Mouse (Mus musculus) CH12.LX (cell line): ENCODE results near the gene Zfp184. TPM values are rescaled to one million over a fixed set of nuclear protein-coding genes. Genes with fewer than 3 reads are reported as not detected.

Experiments used
- DNase-seq: peaks from one replicate; pipeline ENCODE4 v3.0.0-alpha.2; 2013; ENCODE audit errors: extremely low read depth
- H3K27ac ChIP-seq: 2 replicates; pipeline ENCODE4 v1.5.1; 2012; ENCODE audit warnings: low read depth, mild to moderate bottlenecking, control low read depth, moderate library complexity; ENCODE audit not compliant: insufficient read depth
- H3K27me3 ChIP-seq: replicated peaks from 2 replicates; pipeline ENCODE3; 2012; ENCODE audit warnings: inconsistent platforms
- H3K36me3 ChIP-seq, 2 experiments: replicated peaks in 1 of 2; 2 replicates each; pipeline versions ENCODE3 to v1.6.1; 2012; ENCODE audit warnings: inconsistent platforms in 1 of 2, low read length in 1 of 2, mild to moderate bottlenecking in 1 of 2, mixed read lengths in 1 of 2, moderate library complexity in 1 of 2; ENCODE audit not compliant: control insufficient read depth in 1 of 2, insufficient read depth in 1 of 2
- H3K4me1 ChIP-seq, 2 experiments: 2 replicates each; pipeline ENCODE4 v1.6.1; 2012; ENCODE audit warnings: inconsistent platforms in 1 of 2, moderate library complexity in 1 of 2; ENCODE audit not compliant: insufficient read depth in 2 of 2, control insufficient read depth in 1 of 2
- H3K4me2 ChIP-seq: 2 replicates; pipeline ENCODE4 v1.6.1; 2012; ENCODE audit warnings: low read depth, mild to moderate bottlenecking, control low read depth; ENCODE audit not compliant: poor library complexity, insufficient read depth, severe bottlenecking
- H3K4me3 ChIP-seq, 3 experiments: fragments of 150-350 bp in 1 of 3; sonication (generic) in 1 of 3; replicated peaks in 1 of 3; 2 replicates each; pipeline versions ENCODE3 to v1.5.1; 2011 to 2012; ENCODE audit warnings: low read depth in 2 of 3, low read length in 2 of 3, mild to moderate bottlenecking in 2 of 3, moderate library complexity in 2 of 3, control low read depth in 1 of 3, improper control_type of control experiment in 1 of 3, inconsistent platforms in 1 of 3, mixed read lengths in 1 of 3; ENCODE audit not compliant: poor library complexity in 1 of 3
- H3K79me2 ChIP-seq: replicated peaks from 2 replicates; pipeline ENCODE4 v1.6.1; 2012; ENCODE audit warnings: mild to moderate bottlenecking, moderate library complexity; ENCODE audit not compliant: control insufficient read depth, poor library complexity, insufficient read depth, severe bottlenecking; ENCODE audit errors: extremely low read depth
- H3K9ac ChIP-seq: 2 replicates; pipeline ENCODE4 v1.6.1; 2012; ENCODE audit warnings: low read depth, mild to moderate bottlenecking, control low read depth, moderate library complexity; ENCODE audit not compliant: insufficient read depth
- H3K9me3 ChIP-seq: replicated peaks from 2 replicates; pipeline ENCODE3; 2012; ENCODE audit warnings: low read length, inconsistent platforms, mixed read lengths
- CHD1 ChIP-seq: IDR thresholded peaks from 2 replicates; pipeline ENCODE4 v1.6.1; 2012; ENCODE audit warnings: low read depth, low read length, improper control_type of control experiment, inconsistent platforms
- ELF1 ChIP-seq: IDR thresholded peaks from 2 replicates; pipeline ENCODE4 v1.6.1; 2014; ENCODE audit warnings: low read depth, mild to moderate bottlenecking, inconsistent platforms, low read length, improper control_type of control experiment
- EP300 ChIP-seq: IDR thresholded peaks from 2 replicates; pipeline ENCODE4 v1.6.1; 2011; ENCODE audit warnings: low read length, improper control_type of control experiment
- ETS1 ChIP-seq: conservative IDR thresholded peaks from 2 replicates; pipeline ENCODE4 v1.6.1; 2012; ENCODE audit warnings: low read depth, mild to moderate bottlenecking, inconsistent platforms, low read length, improper control_type of control experiment, moderate library complexity
- HCFC1 ChIP-seq: IDR thresholded peaks from 2 replicates; pipeline ENCODE4 v1.6.1; 2012; ENCODE audit warnings: low read depth, mild to moderate bottlenecking, inconsistent platforms, low read length, improper control_type of control experiment
- KAT2A ChIP-seq: IDR thresholded peaks from 2 replicates; pipeline ENCODE4 v1.6.1; 2012; ENCODE audit warnings: low read length, improper control_type of control experiment, inconsistent platforms; ENCODE audit not compliant: insufficient replicate concordance
- MAFK ChIP-seq: IDR thresholded peaks from 2 replicates; pipeline ENCODE4 v1.6.1; 2011; ENCODE audit warnings: low read length, improper control_type of control experiment; ENCODE audit not compliant: insufficient replicate concordance
- MAX ChIP-seq: IDR thresholded peaks from 2 replicates; pipeline ENCODE4 v1.6.1; 2011; ENCODE audit warnings: low read length, improper control_type of control experiment
- MEF2A ChIP-seq: IDR thresholded peaks from 2 replicates; pipeline ENCODE4 v1.6.1; 2014; ENCODE audit warnings: low read depth, mild to moderate bottlenecking, inconsistent platforms, low read length, improper control_type of control experiment, borderline replicate concordance
- POLR2AphosphoS2 ChIP-seq: IDR thresholded peaks from 2 replicates; pipeline ENCODE4 v1.6.1; 2011; ENCODE audit warnings: low read depth, low read length, improper control_type of control experiment
- RAD21 ChIP-seq: IDR thresholded peaks from 2 replicates; pipeline ENCODE4 v1.6.1; 2011; ENCODE audit warnings: low read depth, mild to moderate bottlenecking, low read length, improper control_type of control experiment, moderate library complexity
- SIN3A ChIP-seq: IDR thresholded peaks from 2 replicates; pipeline ENCODE4 v1.6.1; 2012; ENCODE audit warnings: low read length, improper control_type of control experiment, inconsistent platforms
- SMC3 ChIP-seq: IDR thresholded peaks from 2 replicates; pipeline ENCODE4 v1.6.1; 2011; ENCODE audit warnings: low read depth, low read length, improper control_type of control experiment
- TBP ChIP-seq: conservative IDR thresholded peaks from 2 replicates; pipeline ENCODE4 v1.6.1; 2011; ENCODE audit warnings: low read depth, low read length, improper control_type of control experiment
- TCF12 ChIP-seq: IDR thresholded peaks from 2 replicates; pipeline ENCODE4 v1.6.1; 2014; ENCODE audit warnings: low read depth, mild to moderate bottlenecking, inconsistent platforms, low read length, improper control_type of control experiment
- UBTF ChIP-seq: IDR thresholded peaks from 2 replicates; pipeline ENCODE4 v1.6.1; 2012; ENCODE audit warnings: low read depth, mild to moderate bottlenecking, inconsistent platforms, low read length, improper control_type of control experiment, moderate library complexity
- ZC3H11A ChIP-seq: IDR thresholded peaks from 2 replicates; pipeline ENCODE4 v1.6.1; 2012; ENCODE audit warnings: low read depth, mild to moderate bottlenecking, inconsistent platforms, low read length, improper control_type of control experiment
- ZMIZ1 ChIP-seq: IDR thresholded peaks from 2 replicates; pipeline ENCODE4 v1.6.1; 2012; ENCODE audit warnings: low read depth, mild to moderate bottlenecking, inconsistent platforms, low read length, improper control_type of control experiment
- ZNF384 ChIP-seq: IDR thresholded peaks from 2 replicates; pipeline ENCODE4 v1.6.1; 2012; ENCODE audit warnings: low read depth, low read length, improper control_type of control experiment, inconsistent platforms
- dilution Hi-C: fragments of 300-500 bp; cut with MboI; formaldehyde crosslinking; loops from 2 replicates; pipeline ENCODE4 v1.14.3; 2020; ENCODE audit warnings: low sequenced_read_pairs; ENCODE audit not compliant: extremely low pct_unique_long_range_greater_than_20kb, extremely low pct_ligation_motif_present
- in situ Hi-C: fragments of 300-500 bp; cut with MboI; formaldehyde crosslinking; loops from 3 replicates; pipeline ENCODE4 v1.14.3; 2019; ENCODE audit warnings: low sequenced_read_pairs, low pct_ligation_motif_present, low pct_unique_long_range_greater_than_20kb, mixed read lengths
- polyA plus RNA-seq: library from polyadenylated mRNA; unstranded; fragments of >175 nt; gene quantifications from 2 replicates; pipeline ENCODE4 v1.2.1, GENCODE M21; 2012; ENCODE audit warnings: low read depth; ENCODE audit not compliant: insufficient read length
- total RNA-seq, 2 experiments: library from RNA; depleted of rRNA; stranded (reverse); fragments of 300-350 nt in 1 of 2; fragments of >200 nt in 1 of 2; gene quantifications; 2 replicates each; pipeline ENCODE4 v1.2.3; 2012 to 2014

Gene Zfp184
- total and polyA plus RNA-seq, 3 experiments, result 0.79 to 3.1 (median 2.0) TPM

DNA sequence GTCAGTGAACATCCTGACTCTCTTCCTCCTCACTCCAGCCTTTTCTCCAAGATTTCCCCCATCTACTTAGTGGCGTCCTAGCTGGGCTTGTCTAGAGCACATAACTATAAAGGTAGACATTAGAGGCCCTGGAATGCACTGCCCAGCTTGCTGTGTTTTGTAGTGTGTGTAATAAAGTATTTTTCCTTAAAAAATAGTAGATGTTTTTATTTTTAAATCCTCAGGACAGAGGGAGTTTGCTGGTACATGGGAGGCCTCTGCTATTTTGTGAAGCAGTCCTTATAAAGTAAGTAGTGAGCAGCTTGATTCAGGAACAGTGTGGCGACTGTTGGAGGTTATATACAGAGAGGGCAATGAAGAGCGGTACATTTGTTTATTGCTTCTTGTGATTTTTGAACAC is 63.8 kb downstream of the Zfp184 start:
- no peak for DNase-seq
- no peak for TF ChIP-seq UBTF
- TF ChIP-seq HCFC1, result no peak
- no peak for TF ChIP-seq ZC3H11A
- TF ChIP-seq POLR2AphosphoS2, result no peak
- no peak for TF ChIP-seq EP300
- TF ChIP-seq SMC3, result no peak
- no peak for TF ChIP-seq MAFK
- TF ChIP-seq MAX, result no peak
- no peak for TF ChIP-seq CHD1
- TF ChIP-seq MEF2A, result no peak
- no peak for TF ChIP-seq ETS1
- TF ChIP-seq RAD21, result no peak
- TF ChIP-seq KAT2A, result no peak
- no peak for TF ChIP-seq TCF12
- no peak for TF ChIP-seq ZNF384
- TF ChIP-seq ZMIZ1, result no peak
- TF ChIP-seq SIN3A, result no peak
- TF ChIP-seq ELF1, result no peak
- no peak for TF ChIP-seq TBP
- peaks cover 3 to 16% of the 10 kb centered on the region in 2 experiments; a peak in 3 of 4 replicates for H3K4me1 ChIP-seq
- no peak overlapping the region for H3K27ac ChIP-seq
- H3K9me3 ChIP-seq, result no peaks in the 10 kb centered on the region
- no peak overlapping the region for H3K9ac ChIP-seq
- H3K4me2 ChIP-seq, result no peak overlapping the region
- H3K27me3 ChIP-seq, result peaks cover 84% of the 10 kb centered on the region
- dilution Hi-C loops (no loop called here), in situ Hi-C loops (loop anchor here (25.0 kb wide), 1 partner anchor 596 kb away; the partner anchor contains the start of gene Zkscan3)
- no peaks in the 10 kb centered on the region for H3K36me3 ChIP-seq
- no peak overlapping the region for H3K4me3 ChIP-seq
- no peaks in the 10 kb centered on the region for H3K79me2 ChIP-seq

DNA sequence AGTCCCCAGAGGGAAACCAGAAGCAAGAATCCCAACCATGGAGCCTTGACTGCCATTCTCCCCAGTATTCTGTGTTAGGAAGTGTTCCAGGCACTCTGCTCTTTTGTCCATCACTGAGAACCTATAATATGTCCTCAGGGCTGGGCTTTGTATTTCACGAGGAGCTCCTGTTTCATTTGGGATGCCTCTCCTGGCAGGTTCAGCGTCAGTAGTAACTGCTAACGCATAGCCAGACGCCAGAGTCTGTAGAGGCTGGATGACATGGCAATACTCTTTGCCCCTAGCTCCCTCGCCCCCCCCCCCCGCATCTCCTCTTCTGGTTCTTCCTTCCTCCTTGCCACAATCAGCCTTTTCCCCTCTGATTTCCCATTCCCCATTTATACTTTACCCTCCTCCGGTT is 64.7 kb downstream of the Zfp184 start, which contains the start of gene Prss16:
Gene Prss16 (minus strand): TSS at position 101 of the 400 bp plus-strand sequence.
- no peaks in the 10 kb centered on the region for H3K36me3 ChIP-seq
- H3K4me3 ChIP-seq, result no peak within 1 kb of the TSS
- in situ Hi-C loops, result loop anchor here (25.0 kb wide), 1 partner anchor 597 kb away; the partner anchor contains the start of gene Zkscan3
- dilution Hi-C loops, result no loop called here
- H3K27me3 ChIP-seq, result peaks cover 84% of the 10 kb centered on the region
- H3K9me3 ChIP-seq, result no peaks in the 10 kb centered on the region
- TF ChIP-seq MAFK (no peak), KAT2A (no peak)
- H3K4me1 ChIP-seq, result peaks cover 3 to 16% of the 10 kb centered on the region in 2 experiments; a peak in 3 of 4 replicates
- no peak within 1 kb of the TSS for H3K27ac ChIP-seq
- DNase-seq, result no peak
- no peak within 1 kb of the TSS for H3K9ac ChIP-seq
- no peaks in the 10 kb centered on the region for H3K79me2 ChIP-seq
- H3K4me2 ChIP-seq, result no peak within 1 kb of the TSS

Other genes starting within 250 kb of the Zfp184 start
Only the 20 nearest of the 30 such genes appear.
- 1,563 and 1,639 TPM in 2 replicates for gene Hist1h2bn, start 191.0 kb upstream of the Zfp184 start, total RNA-seq (2012; rRNA removed)
- 16.5 and 24.0 TPM in 2 replicates for gene Hist1h2bn, start 191.0 kb upstream of the Zfp184 start, total RNA-seq (2014; rRNA removed)
- gene Hist1h2bn, start 191.0 kb upstream of the Zfp184 start, polyA plus RNA-seq, result 2.6 and 3.1 TPM in 2 replicates
- gene Hist1h1b, start 164.5 kb upstream of the Zfp184 start, total RNA-seq (2012; rRNA removed), result 1,032 and 1,397 TPM in 2 replicates
- gene Hist1h1b, start 164.5 kb upstream of the Zfp184 start, total RNA-seq (2014; rRNA removed), result 12.2 and 16.6 TPM in 2 replicates
- gene Hist1h1b, start 164.5 kb upstream of the Zfp184 start, polyA plus RNA-seq, result 0.71 and 1.9 TPM in 2 replicates
- gene Hist1h3i, start 161.7 kb upstream of the Zfp184 start, total RNA-seq (2012; rRNA removed), result 797 and 828 TPM in 2 replicates
- gene Hist1h3i, start 161.7 kb upstream of the Zfp184 start, total RNA-seq (2014; rRNA removed), result 7.7 and 21.2 TPM in 2 replicates
- 2.0 and 14.3 TPM in 2 replicates for gene Hist1h3i, start 161.7 kb upstream of the Zfp184 start, polyA plus RNA-seq
- 792 and 1,025 TPM in 2 replicates for gene Hist1h2an, start 157.9 kb upstream of the Zfp184 start, total RNA-seq (2012; rRNA removed)
- 3.0 and 4.7 TPM in 2 replicates for gene Hist1h2an, start 157.9 kb upstream of the Zfp184 start, total RNA-seq (2014; rRNA removed)
- 7.1 TPM in 1 of 2 replicates, not detected in the other for gene Hist1h2an, start 157.9 kb upstream of the Zfp184 start, polyA plus RNA-seq
- 476 and 510 TPM in 2 replicates for gene Hist1h2bp, start 157.6 kb upstream of the Zfp184 start, total RNA-seq (2012; rRNA removed)
- 2.7 and 3.6 TPM in 2 replicates for gene Hist1h2bp, start 157.6 kb upstream of the Zfp184 start, total RNA-seq (2014; rRNA removed)
- gene Hist1h2bp, start 157.6 kb upstream of the Zfp184 start, polyA plus RNA-seq, result 0.60 and 1.3 TPM in 2 replicates
- 1,881 and 2,257 TPM in 2 replicates for gene Hist1h2bq, start 134.9 kb upstream of the Zfp184 start, total RNA-seq (2012; rRNA removed)
- 17.1 and 32.4 TPM in 2 replicates for gene Hist1h2bq, start 134.9 kb upstream of the Zfp184 start, total RNA-seq (2014; rRNA removed)
- gene Hist1h2bq, start 134.9 kb upstream of the Zfp184 start, polyA plus RNA-seq, result 4.1 and 4.3 TPM in 2 replicates
- gene Hist1h2ao, start 134.6 kb upstream of the Zfp184 start, total RNA-seq (2012; rRNA removed), result not detected in 2 replicates
- gene Hist1h2ao, start 134.6 kb upstream of the Zfp184 start, total RNA-seq (2014; rRNA removed), result not detected in 2 replicates
- 354 and 693 TPM in 2 replicates for gene Hist1h2ao, start 134.6 kb upstream of the Zfp184 start, polyA plus RNA-seq
- gene Hist1h4m, start 133.3 kb upstream of the Zfp184 start, total RNA-seq (2012; rRNA removed), result 18.2 and 20.8 TPM in 2 replicates
- gene Hist1h4m, start 133.3 kb upstream of the Zfp184 start, total RNA-seq (2014; rRNA removed), result 1.6 TPM in 1 of 2 replicates, not detected in the other
- gene Hist1h4m, start 133.3 kb upstream of the Zfp184 start, polyA plus RNA-seq, result 0.70 and 12.8 TPM in 2 replicates
- 4,939 and 5,322 TPM in 2 replicates for gene Hist1h4n, start 112.9 kb upstream of the Zfp184 start, total RNA-seq (2012; rRNA removed)
- gene Hist1h4n, start 112.9 kb upstream of the Zfp184 start, total RNA-seq (2014; rRNA removed), result 90.5 and 152 TPM in 2 replicates
- gene Hist1h4n, start 112.9 kb upstream of the Zfp184 start, polyA plus RNA-seq, result 6.4 TPM in 1 of 2 replicates, not detected in the other
- gene Hist1h2ap, start 111.6 kb upstream of the Zfp184 start, total RNA-seq (2012; rRNA removed), result 2,938 and 2,951 TPM in 2 replicates
- gene Hist1h2ap, start 111.6 kb upstream of the Zfp184 start, total RNA-seq (2014; rRNA removed), result 50.8 and 66.8 TPM in 2 replicates
- 383 and 447 TPM in 2 replicates for gene Hist1h2ap, start 111.6 kb upstream of the Zfp184 start, polyA plus RNA-seq
- 1,633 and 2,083 TPM in 2 replicates for gene Hist1h2br, start 111.4 kb upstream of the Zfp184 start, total RNA-seq (2012; rRNA removed)
- 9.4 and 19.7 TPM in 2 replicates for gene Hist1h2br, start 111.4 kb upstream of the Zfp184 start, total RNA-seq (2014; rRNA removed)
- 4.1 and 4.2 TPM in 2 replicates for gene Hist1h2br, start 111.4 kb upstream of the Zfp184 start, polyA plus RNA-seq
- not detected in 2 replicates for gene Pom121l2, start 36.1 kb downstream of the Zfp184 start, total RNA-seq (2012; rRNA removed)
- not detected in 2 replicates for gene Pom121l2, start 36.1 kb downstream of the Zfp184 start, total RNA-seq (2014; rRNA removed)
- not detected in 2 replicates for gene Pom121l2, start 36.1 kb downstream of the Zfp184 start, polyA plus RNA-seq
- 0.38 and 0.47 TPM in 2 replicates for gene Prss16, start 64.6 kb downstream of the Zfp184 start, total RNA-seq (2012; rRNA removed)
- gene Prss16, start 64.6 kb downstream of the Zfp184 start, total RNA-seq (2014; rRNA removed), result 0.69 and 1.4 TPM in 2 replicates
- gene Prss16, start 64.6 kb downstream of the Zfp184 start, polyA plus RNA-seq, result 0.36 and 0.44 TPM in 2 replicates
- gene Hist1h2ah, start 90.5 kb downstream of the Zfp184 start, total RNA-seq (2012; rRNA removed), result 628 and 652 TPM in 2 replicates
- 4.9 and 8.1 TPM in 2 replicates for gene Hist1h2ah, start 90.5 kb downstream of the Zfp184 start, total RNA-seq (2014; rRNA removed)
- gene Hist1h2ah, start 90.5 kb downstream of the Zfp184 start, polyA plus RNA-seq, result 2.3 and 4.5 TPM in 2 replicates
- gene Hist1h2bk, start 90.8 kb downstream of the Zfp184 start, total RNA-seq (2012; rRNA removed), result 2,586 and 2,636 TPM in 2 replicates
- gene Hist1h2bk, start 90.8 kb downstream of the Zfp184 start, total RNA-seq (2014; rRNA removed), result 38.2 and 47.2 TPM in 2 replicates
- 3.7 and 8.1 TPM in 2 replicates for gene Hist1h2bk, start 90.8 kb downstream of the Zfp184 start, polyA plus RNA-seq
- 768 and 812 TPM in 2 replicates for gene Hist1h4i, start 96.3 kb downstream of the Zfp184 start, total RNA-seq (2012; rRNA removed)
- 29.9 and 35.7 TPM in 2 replicates for gene Hist1h4i, start 96.3 kb downstream of the Zfp184 start, total RNA-seq (2014; rRNA removed)
- 6.4 TPM in 2 replicates for gene Hist1h4i, start 96.3 kb downstream of the Zfp184 start, polyA plus RNA-seq
- 576 and 708 TPM in 2 replicates for gene Hist1h2ag, start 97.8 kb downstream of the Zfp184 start, total RNA-seq (2012; rRNA removed)
- gene Hist1h2ag, start 97.8 kb downstream of the Zfp184 start, total RNA-seq (2014; rRNA removed), result 21.8 and 22.0 TPM in 2 replicates
- gene Hist1h2ag, start 97.8 kb downstream of the Zfp184 start, polyA plus RNA-seq, result 7.3 and 13.0 TPM in 2 replicates
- gene Hist1h2bj, start 98.1 kb downstream of the Zfp184 start, total RNA-seq (2012; rRNA removed), result 1,723 and 1,790 TPM in 2 replicates
- gene Hist1h2bj, start 98.1 kb downstream of the Zfp184 start, total RNA-seq (2014; rRNA removed), result 23.2 and 23.8 TPM in 2 replicates
- 0.72 and 2.5 TPM in 2 replicates for gene Hist1h2bj, start 98.1 kb downstream of the Zfp184 start, polyA plus RNA-seq
- gene Vmn1r188, start 139.3 kb downstream of the Zfp184 start, total RNA-seq (2012; rRNA removed), result not detected in 2 replicates
- gene Vmn1r188, start 139.3 kb downstream of the Zfp184 start, total RNA-seq (2014; rRNA removed), result not detected in 2 replicates
- not detected in 2 replicates for gene Vmn1r188, start 139.3 kb downstream of the Zfp184 start, polyA plus RNA-seq
- gene Vmn1r189, start 160.7 kb downstream of the Zfp184 start, total RNA-seq (2012; rRNA removed), result not detected in 2 replicates
- gene Vmn1r189, start 160.7 kb downstream of the Zfp184 start, total RNA-seq (2014; rRNA removed), result not detected in 2 replicates
- not detected in 2 replicates for gene Vmn1r189, start 160.7 kb downstream of the Zfp184 start, polyA plus RNA-seq